Mouse (Mus musculus): Measurements from ENCODE around the gene Mroh7.

DNA sequence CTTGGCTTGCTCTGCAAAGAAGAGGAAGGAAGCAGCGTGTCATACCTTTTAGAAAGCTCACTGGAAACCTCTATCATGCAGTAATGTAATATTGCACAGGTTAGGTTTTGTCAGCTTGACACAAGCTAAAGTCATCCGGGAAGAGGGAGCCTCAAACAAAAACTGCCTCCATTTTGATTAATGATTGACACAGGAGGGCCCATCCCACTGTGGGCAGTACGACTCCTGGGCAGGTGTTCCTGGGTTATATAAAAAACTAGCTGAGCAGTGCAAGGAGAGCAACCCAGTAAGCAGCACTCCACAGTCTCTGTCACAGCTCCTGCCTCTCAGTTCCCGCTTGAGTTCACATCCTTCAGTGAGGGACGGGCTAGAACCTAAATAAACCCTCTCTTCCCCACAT, 54.0 kb downstream of the Mroh7 start:
- TF ChIP-seq EP300 (IDR thresholded peaks at IDR 0.05; ENCODE audit: low read depth) = no peak
- no peak for TF ChIP-seq CTCF (IDR thresholded peaks at IDR 0.05; ENCODE audit: low read depth)

Measured in liver, embryonic 14.5 days (tissue).